Mouse (Mus musculus): ENCODE data around the gene Mybpc3.

GRCm38 (mm10) chr2:91117585-91118275 lies at the start of gene Mybpc3:
- TF ChIP-seq EP300 (IDR thresholded peaks at IDR 0.05; ENCODE audit: insufficient read depth, low read depth, low read length) (no peak), CTCF (IDR thresholded peaks at IDR 0.05; ENCODE audit: low read depth, low read length) (no peak)
